Mouse (Mus musculus): ENCODE data around the gene Adamtsl1.

Gene Adamtsl1

GRCm38 (mm10) chr4:85801805-85802204 is 287.8 kb downstream of the Adamtsl1 start:
- no peak for DNase-seq (ENCODE audit: low spot score)

GRCm38 (mm10) chr4:85814418-85814817 is 300.4 kb downstream of the Adamtsl1 start:
- no peak for DNase-seq (ENCODE audit: low spot score)

DNA sequence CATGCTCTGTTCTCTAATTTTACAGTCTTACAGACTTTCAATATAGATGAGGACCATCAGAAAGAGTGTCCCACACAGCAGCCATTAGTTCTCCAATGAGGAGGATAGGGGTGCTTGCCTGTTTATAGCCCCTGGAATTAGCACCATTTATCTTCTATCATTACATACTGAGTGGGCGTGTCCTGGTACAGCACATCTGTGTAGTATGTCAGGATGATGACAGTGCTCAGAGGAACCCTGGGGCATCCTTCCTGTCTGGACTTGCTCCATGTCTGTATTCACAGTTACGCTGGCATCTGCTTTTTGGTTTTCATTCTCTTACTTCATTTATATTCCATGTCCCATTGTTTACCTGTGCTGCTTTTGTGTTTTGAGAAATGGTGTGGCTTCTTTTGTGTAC is 304.5 kb downstream of the Adamtsl1 start:
- no peak for DNase-seq (ENCODE audit: low spot score)

GRCm38 (mm10) chr4:85819169-85819568 is 305.2 kb downstream of the Adamtsl1 start:
- DNase-seq (ENCODE audit: low spot score) = no peak

DNA sequence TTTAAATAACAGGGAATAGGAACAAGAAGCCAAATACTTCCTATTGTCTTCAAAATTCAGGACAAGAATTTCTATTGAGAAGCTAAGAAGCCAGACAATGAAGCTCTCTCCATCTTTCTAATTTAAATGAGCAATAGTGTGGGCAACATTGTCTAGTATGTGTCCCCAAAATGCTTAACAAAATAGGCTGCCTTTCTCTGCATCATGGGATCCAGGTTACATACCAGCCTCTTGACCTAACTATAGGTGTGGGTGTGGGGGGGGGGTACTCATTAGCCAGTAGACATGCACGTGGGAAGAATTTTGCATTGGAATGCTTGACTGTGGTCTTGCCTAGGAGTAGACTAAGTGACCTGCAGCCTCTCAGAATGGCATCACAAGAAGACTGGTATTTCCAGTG is 305.9 kb downstream of the Adamtsl1 start:
- no peak for DNase-seq (ENCODE audit: low spot score)

GRCm38 (mm10) chr4:85823952-85824704 is 310.2 kb downstream of the Adamtsl1 start:
- no peak for DNase-seq (ENCODE audit: low spot score)

GRCm38 (mm10) chr4:85824705-85825085 is 310.7 kb downstream of the Adamtsl1 start:
- DNase-seq (ENCODE audit: low spot score) = no peak

GRCm38 (mm10) chr4:85837058-85837457 is 323.1 kb downstream of the Adamtsl1 start:
- no peak for DNase-seq (ENCODE audit: low spot score)

- DNase-seq (ENCODE audit: low spot score) = no peak
Observed at GRCm38 (mm10) chr4:85837532-85837965, 323.6 kb downstream of the Adamtsl1 start.

DNA sequence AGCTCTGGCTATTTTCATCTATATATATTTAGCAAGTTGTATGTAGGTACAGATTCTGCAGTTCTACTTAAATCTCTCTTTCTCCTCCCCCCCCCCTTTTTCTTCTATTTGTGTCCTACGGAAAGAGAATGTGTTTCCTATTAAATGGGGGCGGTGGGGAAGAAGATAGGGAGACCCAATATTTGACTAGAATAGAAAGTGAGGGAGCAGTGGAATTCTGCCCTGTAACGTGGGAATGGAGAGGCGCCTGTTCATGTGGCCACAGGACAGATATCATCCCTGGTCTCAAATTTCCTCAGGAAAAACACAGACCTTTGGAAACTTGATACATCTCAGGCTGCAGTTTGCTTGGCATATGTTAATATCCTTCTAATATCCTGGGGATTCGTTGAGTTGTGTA is 324.1 kb downstream of the Adamtsl1 start:
- DNase-seq (ENCODE audit: low spot score) = no peak

GRCm38 (mm10) chr4:85842113-85842512 is 328.1 kb downstream of the Adamtsl1 start:
- no peak for DNase-seq (ENCODE audit: low spot score)

- DNase-seq (ENCODE audit: low spot score) = no peak
Observed at GRCm38 (mm10) chr4:85844381-85844780, 330.4 kb downstream of the Adamtsl1 start.

DNA sequence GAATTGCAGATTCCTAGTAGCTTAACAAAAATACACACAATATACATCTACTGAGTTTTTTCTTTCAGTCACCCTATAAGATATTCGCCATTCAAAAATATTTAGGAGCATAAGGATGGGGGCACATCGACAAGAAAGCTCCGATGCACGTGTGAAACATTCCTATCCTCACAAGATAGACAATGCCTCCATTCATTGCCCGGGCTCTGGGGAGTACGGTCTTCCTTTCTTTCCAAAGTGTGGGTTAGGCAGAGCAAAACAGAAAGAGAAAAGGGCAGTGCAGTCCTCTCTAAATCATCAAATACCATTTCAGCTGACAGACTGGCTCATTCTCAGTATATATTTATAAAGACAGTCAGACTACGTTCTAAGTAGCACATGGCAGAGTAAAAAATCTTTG is 332.0 kb downstream of the Adamtsl1 start:
- DNase-seq (ENCODE audit: low spot score) = no peak

GRCm38 (mm10) chr4:85853401-85853800 is 339.4 kb downstream of the Adamtsl1 start:
- DNase-seq (ENCODE audit: low spot score) = no peak

DNA sequence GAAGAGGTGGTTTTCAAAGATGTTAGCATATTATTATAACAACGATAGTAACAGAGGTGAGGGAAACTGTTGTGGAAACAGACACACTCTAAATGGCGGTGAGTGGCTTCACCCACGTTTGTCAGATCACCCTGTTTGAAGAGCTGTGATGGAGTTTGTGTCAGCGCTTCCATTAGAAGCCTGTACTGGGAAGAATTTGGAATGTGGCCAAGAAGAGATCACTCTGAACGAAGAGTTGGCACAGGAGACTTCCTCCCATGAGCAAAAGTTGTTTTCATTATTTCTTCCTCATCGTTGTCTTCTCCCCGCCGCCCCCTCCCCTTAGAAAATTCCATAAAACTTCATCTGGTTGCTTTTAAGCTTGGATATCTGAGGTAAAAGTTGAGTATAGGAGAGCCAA is 340.5 kb downstream of the Adamtsl1 start:
- DNase-seq (ENCODE audit: low spot score) = no peak

GRCm38 (mm10) chr4:85879376-85879775 is 365.4 kb downstream of the Adamtsl1 start:
- no peak for DNase-seq (ENCODE audit: low spot score)

DNA sequence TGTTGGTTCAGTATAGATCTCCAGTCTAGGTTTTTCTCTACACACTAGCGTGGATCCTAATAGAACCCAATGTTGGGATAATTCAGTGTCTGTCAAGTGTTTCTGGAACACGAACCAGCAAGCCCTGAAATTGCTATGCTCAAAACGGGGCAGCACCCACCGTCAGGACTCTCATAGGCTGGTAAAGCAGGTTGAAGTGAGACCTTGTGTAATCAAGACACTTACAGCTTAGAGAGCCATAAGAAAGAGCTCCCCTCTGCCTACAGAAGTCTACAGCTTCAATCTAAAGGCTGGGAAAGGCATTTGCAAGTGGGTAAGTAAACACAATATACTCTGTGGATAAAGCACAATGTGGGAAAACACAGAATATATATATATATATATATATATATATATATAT is 367.3 kb downstream of the Adamtsl1 start:
- DNase-seq (ENCODE audit: low spot score) = no peak

GRCm38 (mm10) chr4:85884031-85884430 is 370.1 kb downstream of the Adamtsl1 start:
- no peak for DNase-seq (ENCODE audit: low spot score)

DNA sequence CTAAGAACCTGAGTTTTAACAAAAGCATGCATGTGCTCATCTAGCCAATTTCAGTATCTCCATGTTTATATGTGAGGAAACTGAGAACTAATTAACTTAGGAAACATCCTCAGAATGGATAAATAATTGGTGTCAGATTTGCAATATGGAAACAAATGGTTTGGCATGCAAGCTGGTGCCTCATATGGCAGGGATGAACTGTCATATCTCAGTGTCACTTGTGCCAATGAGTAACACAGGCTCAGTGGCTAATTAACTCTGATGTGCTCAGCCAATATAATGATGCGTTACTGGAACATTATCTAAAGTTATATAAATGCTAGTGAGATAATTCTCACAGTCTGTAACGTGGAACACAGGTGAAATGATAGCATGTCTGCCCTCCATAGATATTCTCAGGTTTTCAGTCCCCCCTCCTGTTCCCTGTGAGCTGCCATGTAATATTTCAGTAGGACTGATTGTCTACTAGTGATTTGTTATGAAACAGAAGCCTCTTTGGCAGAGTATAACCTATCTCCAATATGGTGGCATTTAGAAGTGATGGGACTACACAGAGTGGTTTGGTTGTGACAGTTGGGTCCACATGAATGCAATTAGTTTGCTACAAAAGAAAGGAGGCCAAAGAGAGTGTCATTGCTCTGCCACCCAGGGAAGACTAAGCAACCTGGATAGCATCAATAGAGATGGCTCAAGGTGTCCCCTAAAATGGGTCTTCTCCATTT is 376.1 kb downstream of the Adamtsl1 start:
- no peak for DNase-seq (ENCODE audit: low spot score)

DNA sequence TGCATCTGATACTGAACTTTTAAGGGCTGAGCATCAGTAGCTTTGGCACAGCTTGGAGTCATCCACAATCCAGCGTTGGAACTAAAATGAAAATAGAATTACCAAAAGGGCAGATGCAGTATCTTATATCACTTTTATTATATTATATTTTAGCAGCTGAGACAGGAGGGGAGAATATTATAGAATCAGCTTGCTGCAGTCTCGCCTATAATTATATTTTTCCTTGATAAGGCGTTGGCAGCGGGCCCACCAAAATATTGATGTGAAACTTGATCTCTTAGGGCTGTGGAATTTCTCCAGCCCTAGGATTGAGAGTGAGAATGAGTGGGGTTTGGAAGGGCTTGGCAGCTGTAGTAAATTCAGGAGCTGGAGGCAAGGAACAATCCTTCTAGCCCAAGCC is 387.3 kb downstream of the Adamtsl1 start:
- no peak for DNase-seq (ENCODE audit: low spot score)

DNA sequence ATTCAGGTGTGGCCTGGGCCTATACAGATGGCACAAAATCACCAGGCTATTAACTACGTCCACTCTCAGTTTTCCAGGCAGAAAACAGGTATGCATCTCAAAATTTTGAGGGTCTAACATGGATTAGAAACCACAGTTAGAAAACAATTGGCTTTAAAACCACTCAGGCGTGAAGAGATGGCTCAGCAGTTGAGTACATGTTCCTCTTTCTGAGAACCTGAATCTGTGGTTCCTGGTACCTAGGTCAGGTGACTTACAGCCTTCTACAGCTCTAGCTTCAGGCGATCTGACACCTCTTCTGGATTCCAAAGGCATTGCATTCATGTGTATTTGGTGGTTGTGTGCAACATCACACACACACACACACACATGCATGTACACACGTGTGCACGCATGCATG is 390.2 kb downstream of the Adamtsl1 start:
- no peak for DNase-seq (ENCODE audit: low spot score)

GRCm38 (mm10) chr4:85916034-85916433 is 402.1 kb downstream of the Adamtsl1 start:
- no peak for DNase-seq (ENCODE audit: low spot score)

DNA sequence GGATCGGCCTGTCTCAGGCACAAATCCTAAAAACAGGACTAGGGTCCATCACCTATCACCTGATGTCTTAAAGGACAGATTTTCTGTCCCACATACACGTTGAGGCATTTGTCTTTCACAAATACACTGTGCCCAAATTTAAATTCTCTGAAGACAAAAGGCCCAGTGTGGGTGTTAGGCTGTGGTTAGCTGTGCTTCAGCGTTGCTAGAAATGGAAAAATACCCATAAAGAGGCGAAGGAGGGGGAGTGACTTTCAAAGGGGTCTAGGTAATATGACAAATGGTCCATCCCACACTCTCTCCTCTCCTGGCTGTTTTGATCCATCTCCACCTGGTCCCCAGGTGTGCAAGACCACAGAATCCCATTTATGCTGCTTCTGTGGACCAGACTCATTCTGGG is 404.4 kb downstream of the Adamtsl1 start:
- DNase-seq (ENCODE audit: low spot score) = no peak

DNA sequence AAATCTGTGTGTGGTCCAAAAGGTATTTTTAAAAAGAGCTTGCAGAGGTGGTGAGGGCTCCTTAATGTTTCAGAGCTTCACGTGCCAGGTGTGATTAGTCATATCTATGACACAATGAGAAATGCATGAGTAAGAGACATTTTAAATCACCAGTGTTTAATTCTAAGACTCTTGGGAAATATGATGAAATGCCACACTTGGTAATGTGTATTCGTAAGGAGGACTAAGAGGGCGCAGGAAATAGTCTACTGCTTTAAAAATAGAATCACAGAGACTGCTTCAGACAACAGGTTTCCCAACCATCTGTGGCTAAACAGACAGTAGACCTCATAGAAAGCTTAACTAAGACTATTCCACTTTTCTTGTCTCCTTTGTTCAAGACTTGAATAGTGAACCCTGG is 406.5 kb downstream of the Adamtsl1 start:
- DNase-seq (ENCODE audit: low spot score) = no peak
